Mouse (Mus musculus): Measurements from ENCODE around the gene Cnrip1. TPM values are rescaled to one million over a fixed set of nuclear protein-coding genes. Genes with fewer than 3 reads are reported as not detected.

Gene Cnrip1
- total and polyA plus RNA-seq, 3 experiments = 13.9 to 20.7 (median 14.8) TPM

- no peak for DNase-seq
These were observed 56.0 kb downstream of the Cnrip1 start for GRCm38 (mm10) chr11:17107359-17107758.

- DNase-seq = no peak
These were observed 61.2 kb downstream of the Cnrip1 start for GRCm38 (mm10) chr11:17112419-17113090.

DNA sequence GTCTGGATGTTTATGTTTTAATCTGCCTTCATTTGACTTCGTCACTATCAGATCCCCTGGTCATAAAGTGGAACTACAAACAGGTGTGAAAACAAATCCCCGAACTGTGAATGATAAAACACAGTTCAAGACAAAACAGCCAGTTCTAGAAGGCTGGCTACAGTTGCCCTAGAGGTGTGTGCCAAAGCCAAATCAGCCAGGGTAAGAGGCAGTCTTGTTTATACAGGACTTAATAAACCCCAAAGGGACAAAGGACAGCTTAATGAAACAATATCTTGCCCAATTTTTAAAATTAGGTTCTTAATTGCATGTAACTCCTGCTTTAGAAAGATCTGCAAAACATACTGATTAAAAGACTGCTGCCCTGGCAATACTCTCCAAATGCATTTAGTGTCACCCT, 75.0 kb downstream of the Cnrip1 start:
- DNase-seq = no peak

Other genes with a start within 250 kb of the Cnrip1 start
- gene Fbxo48, start 100.2 kb upstream of the Cnrip1 start, total RNA-seq (2021) = under 1 TPM; 0.32 to 0.52 TPM
- gene Fbxo48, start 100.2 kb upstream of the Cnrip1 start, polyA plus RNA-seq (2012; rRNA removed) = 0.11 and 0.15 TPM in 2 replicates
- gene Plek, start 795 bp downstream of the Cnrip1 start, total RNA-seq (2021) = 1 to 10 TPM; 3.1 to 5.8 TPM
- 0.18 and 0.25 TPM in 2 replicates for gene Plek, start 795 bp downstream of the Cnrip1 start, polyA plus RNA-seq (2012; rRNA removed)
- 10 to 100 TPM; 90.2 to 94.9 TPM for gene Ppp3r1, start 107.7 kb downstream of the Cnrip1 start, total RNA-seq (2021)
- gene Ppp3r1, start 107.7 kb downstream of the Cnrip1 start, polyA plus RNA-seq (2012; rRNA removed) = 268 and 279 TPM in 2 replicates
- 10 to 100 TPM; 13.0 to 17.0 TPM for gene Wdr92, start 130.5 kb downstream of the Cnrip1 start, total RNA-seq (2021)
- gene Wdr92, start 130.5 kb downstream of the Cnrip1 start, polyA plus RNA-seq (2012; rRNA removed) = 4.5 and 4.6 TPM in 2 replicates
- gene Pno1, start 160.0 kb downstream of the Cnrip1 start, total RNA-seq (2021) = 10 to 100 TPM; 57.1 to 62.5 TPM
- 2.7 and 2.9 TPM in 2 replicates for gene Pno1, start 160.0 kb downstream of the Cnrip1 start, polyA plus RNA-seq (2012; rRNA removed)
- gene C1d, start 206.0 kb downstream of the Cnrip1 start, total RNA-seq (2021) = 10 to 100 TPM; 56.9 to 59.4 TPM
- 2.3 and 5.8 TPM in 2 replicates for gene C1d, start 206.0 kb downstream of the Cnrip1 start, polyA plus RNA-seq (2012; rRNA removed)